Mouse (Mus musculus) bone marrow, adult 2 months (tissue): ENCODE measurements around the gene Slc5a3. TPM values are rescaled to one million over a fixed set of nuclear protein-coding genes. Genes with fewer than 3 reads are reported as not detected.
"Not testable (repeated sequence)": the region's sequence is repeated elsewhere in the genome, so short reads cannot be mapped to it uniquely, and the experiment has no call there.

Experiments used
- H3K27ac ChIP-seq: fragments of 200-500 bp; 2 replicates; pipeline ENCODE4 v1.5.1; 2012; ENCODE audit warnings: low read depth, mild to moderate bottlenecking, control low read depth, inconsistent platforms, low read length; ENCODE audit not compliant: control insufficient read depth, poor library complexity, insufficient read depth
- H3K4me1 ChIP-seq: fragments of 200-500 bp; 2 replicates; pipeline ENCODE4 v1.6.1; 2011; ENCODE audit warnings: low read length; ENCODE audit not compliant: control insufficient read depth, insufficient read depth
- H3K4me3 ChIP-seq: fragments of 200-500 bp; replicated peaks from 2 replicates; pipeline ENCODE3; 2011; ENCODE audit warnings: mild to moderate bottlenecking, low read depth, low read length, control low read depth; ENCODE audit not compliant: control insufficient read depth
- CTCF ChIP-seq: fragments of 200-500 bp; IDR thresholded peaks from 2 replicates; pipeline ENCODE4 v1.5.1; 2011; ENCODE audit warnings: low read length, control low read depth; ENCODE audit not compliant: control insufficient read depth, insufficient read depth
- POLR2A ChIP-seq: fragments of 200-500 bp; IDR thresholded peaks from 2 replicates; pipeline ENCODE4 v1.6.1; 2011; ENCODE audit warnings: low read depth, mild to moderate bottlenecking, control low read depth, low read length, borderline replicate concordance; ENCODE audit not compliant: control insufficient read depth
- WGBS: fragments of 180-500 bp; shearing (Covaris S2); methylation state at CpG from one replicate; pipeline ENCODE4 v1.1.7; 2018; 5-methylcytosine and 5-hydroxymethylcytosine counted together
- polyA plus RNA-seq: library from polyadenylated mRNA; stranded (reverse); fragments of >200 nt; gene quantifications from 2 replicates; pipeline ENCODE4 v1.2.4, GENCODE M21; 2011; ENCODE audit warnings: low replicate concordance; ENCODE audit not compliant: missing spikeins, insufficient read depth, insufficient read length

Slc5a3 gene
- polyA plus RNA-seq, 1 experiment: 3.9 TPM

- H3K27ac ChIP-seq: no peak overlapping the region
- WGBS: 78% methylated on average over 10 of the region's 10 CpGs
- no peaks in the 10 kb centered on the region for H3K4me1 ChIP-seq
- TF ChIP-seq POLR2A (no peak), CTCF (no peak)
- H3K4me3 ChIP-seq: no peak overlapping the region
Measured at GRCm38 (mm10) chr16:92083771-92084453, 25.8 kb downstream of the Slc5a3 start.

GRCm38 (mm10) chr16:92089225-92089624 is 31.1 kb downstream of the Slc5a3 start:
- Histone ChIP-seq H3K4me1 (peaks cover 2% of the 10 kb centered on the region; the same call in 1 of the 2 replicates), H3K27ac (no peak overlapping the region), H3K4me3 (no peak overlapping the region)
- TF ChIP-seq POLR2A (no peak), CTCF (no peak)
- 24% methylated on average over 3 of the region's 3 CpGs for WGBS

- 82% methylated on average over 5 of the region's 5 CpGs for WGBS
- peaks cover 2% of the 10 kb centered on the region; the same call in 1 of the 2 replicates for H3K4me1 ChIP-seq
- no peak for TF ChIP-seq CTCF
- no peak for TF ChIP-seq POLR2A
- no peak overlapping the region for H3K4me3 ChIP-seq
- H3K27ac ChIP-seq: no peak overlapping the region
Measured at GRCm38 (mm10) chr16:92091876-92092275, 33.8 kb downstream of the Slc5a3 start.

GRCm38 (mm10) chr16:92098351-92099051 is 40.4 kb downstream of the Slc5a3 start:
- Histone ChIP-seq H3K27ac (no peak overlapping the region), H3K4me1 (no peaks in the 10 kb centered on the region), H3K4me3 (no peak overlapping the region)
- WGBS: 88% methylated on average over 10 of the region's 10 CpGs
- TF ChIP-seq POLR2A: no peak
- no peak for TF ChIP-seq CTCF

- no peaks in the 10 kb centered on the region for H3K4me1 ChIP-seq
- no peak for TF ChIP-seq CTCF
- TF ChIP-seq POLR2A: no peak
- no peak overlapping the region for H3K27ac ChIP-seq
- H3K4me3 ChIP-seq: no peak overlapping the region
- 92% methylated on average over 16 of the region's 16 CpGs for WGBS
Measured at GRCm38 (mm10) chr16:92099598-92099997, 41.5 kb downstream of the Slc5a3 start.

- WGBS: 86% methylated on average over 4 of the region's 4 CpGs
- TF ChIP-seq CTCF (no peak), POLR2A (no peak)
- Histone ChIP-seq H3K4me1 (no peaks in the 10 kb centered on the region), H3K27ac (no peak overlapping the region), H3K4me3 (no peak overlapping the region)
Measured at GRCm38 (mm10) chr16:92100111-92100510, 42.0 kb downstream of the Slc5a3 start.

GRCm38 (mm10) chr16:92102115-92102514 is 44.0 kb downstream of the Slc5a3 start:
- H3K27ac ChIP-seq: no peak overlapping the region
- TF ChIP-seq POLR2A: no peak
- TF ChIP-seq CTCF: no peak
- H3K4me1 ChIP-seq: no peaks in the 10 kb centered on the region
- H3K4me3 ChIP-seq: no peak overlapping the region
- 86% methylated on average over 5 of the region's 5 CpGs for WGBS

GRCm38 (mm10) chr16:92102931-92103330 is 44.8 kb downstream of the Slc5a3 start:
- WGBS: 86% methylated on average over 6 of the region's 7 CpGs
- H3K4me3 ChIP-seq, H3K4me1 ChIP-seq, H3K27ac ChIP-seq: not testable (repeated sequence)
